Mouse (Mus musculus) urinary bladder, postnatal 14 days (tissue): ENCODE results near the gene Tmbim6.
A peak's percentile ranks its signal among the peaks of the same experiment; 100 is the strongest.

Experiments used
- DNase-seq: peaks from one replicate; pipeline ENCODE4 v3.0.0; 2021; ENCODE audit warnings: low spot score

Tmbim6 gene

DNA sequence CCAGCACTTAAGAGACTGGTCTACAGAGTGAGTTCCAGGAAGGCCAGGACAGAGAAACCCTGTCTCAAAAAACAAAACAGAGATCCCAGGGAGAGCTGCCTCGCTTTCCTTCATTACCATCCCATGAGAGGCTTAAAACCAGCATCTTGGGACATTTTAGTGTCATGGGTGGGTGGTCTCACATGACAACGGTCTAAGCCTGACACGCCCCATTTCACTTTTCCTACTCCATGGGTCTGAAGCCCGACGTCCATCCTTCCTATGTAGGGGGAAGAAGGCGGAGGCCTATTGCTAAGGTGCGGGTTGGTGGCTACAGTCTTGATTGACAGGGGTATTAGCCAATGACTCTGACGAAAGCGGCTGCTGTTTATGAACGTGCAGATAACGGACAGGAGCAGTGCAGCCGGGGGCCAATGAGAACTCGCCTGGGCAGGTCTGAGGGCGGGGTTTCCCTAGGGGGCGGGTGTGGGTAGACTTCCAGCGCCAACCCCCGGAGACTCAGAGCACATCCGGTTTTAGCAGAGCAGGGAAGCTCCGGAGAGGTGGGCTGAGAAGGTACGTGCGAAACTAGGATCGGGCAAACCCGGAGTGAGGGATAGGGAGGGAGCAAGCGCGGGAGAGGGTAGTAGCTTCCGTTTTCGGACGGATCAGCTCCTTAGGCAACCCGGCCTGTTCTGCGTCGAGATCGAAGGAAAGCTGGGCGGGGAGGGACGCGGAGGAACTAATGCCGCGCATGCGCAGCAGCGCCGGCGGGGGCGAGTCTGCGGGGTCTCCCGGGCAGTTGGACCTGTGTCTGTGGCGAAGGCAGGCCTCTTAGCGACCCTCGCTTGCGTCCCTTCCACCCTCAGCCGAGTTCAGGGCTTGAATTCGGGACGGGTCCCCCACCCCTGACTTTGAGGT lies at the start of gene Tmbim6:
Tmbim6 (plus strand) TSS at position 397 of the 900 bp plus-strand sequence.
- peak; percentile 99 for DNase-seq

DNA sequence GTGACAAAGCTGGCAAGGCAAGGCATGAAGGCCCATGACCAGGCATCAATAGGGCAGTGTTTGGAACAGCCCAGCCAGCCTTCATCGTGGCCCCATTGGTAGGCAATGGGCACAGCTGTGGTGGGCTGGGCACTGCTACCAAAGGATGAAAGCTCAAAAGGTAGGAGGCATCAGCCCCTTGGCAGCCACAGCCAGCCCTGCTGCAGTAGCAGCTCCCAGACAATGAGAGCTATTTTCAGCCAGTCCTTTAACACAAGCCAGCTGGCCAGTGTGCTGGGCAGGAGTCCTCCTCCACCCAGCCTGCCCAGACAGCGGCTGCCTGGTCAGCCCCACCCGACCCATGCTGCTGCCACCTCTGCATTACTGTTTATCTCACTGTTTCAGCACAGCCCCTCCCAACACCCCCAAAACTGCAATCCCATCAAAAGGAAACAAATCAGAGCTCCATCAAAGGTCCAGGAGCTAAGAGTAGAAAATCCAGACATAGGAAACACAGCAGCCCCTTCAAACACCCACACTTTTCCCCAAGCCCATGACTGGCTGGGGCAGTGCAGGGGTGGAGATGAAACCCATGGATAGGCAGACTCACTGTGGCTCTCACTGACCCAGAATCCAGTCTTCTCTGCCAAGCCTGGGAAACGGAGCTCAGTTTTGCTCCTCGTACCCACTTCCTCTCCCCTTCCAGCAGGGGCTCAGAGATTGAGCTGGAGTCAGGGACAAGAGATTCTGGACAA lies 49.1 kb upstream of the Tmbim6 start:
- no peak for DNase-seq

- DNase-seq, result no peak
These were observed 48.4 kb upstream of the Tmbim6 start for GRCm38 (mm10) chr15:99344148-99344870.

DNA sequence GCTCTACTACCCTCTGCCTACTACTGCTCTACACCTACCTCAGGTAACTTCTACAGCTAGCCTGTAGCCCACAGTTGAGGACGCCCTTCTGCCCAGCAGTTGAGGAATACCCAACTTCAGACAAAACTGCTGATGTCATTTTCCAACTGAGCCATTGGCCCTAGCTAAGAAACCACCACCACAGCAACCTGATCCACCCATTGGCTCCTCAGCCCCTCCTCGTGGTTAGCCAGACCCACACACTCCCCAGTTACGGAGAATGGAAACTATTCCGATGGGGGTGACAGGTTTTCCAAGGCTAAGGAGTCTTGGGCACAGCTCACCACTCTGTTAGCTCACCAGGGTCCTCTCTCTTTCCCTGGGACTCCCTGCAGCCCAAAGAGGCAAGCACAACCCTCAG lies 47.7 kb upstream of the Tmbim6 start:
- DNase-seq, result no peak

DNA sequence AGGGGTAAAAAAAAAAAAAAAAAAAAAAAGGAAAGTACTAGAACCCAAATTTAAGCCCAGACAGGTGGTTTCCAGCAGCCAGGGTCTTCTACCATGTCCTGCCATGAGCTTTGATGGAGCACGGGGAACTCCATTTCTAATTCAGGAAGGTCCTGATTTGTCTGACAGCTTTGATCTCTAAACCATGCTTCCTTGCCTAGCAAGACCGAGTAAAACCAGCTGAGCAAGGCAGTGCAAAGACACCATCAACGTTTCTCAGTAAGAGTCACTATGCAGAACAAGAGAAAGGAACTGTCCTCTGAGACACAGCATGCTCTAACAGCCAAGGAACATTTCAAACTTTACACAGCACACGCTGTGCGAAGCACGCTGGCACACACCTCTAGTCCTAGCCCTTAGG lies 41.1 kb upstream of the Tmbim6 start:
- no peak for DNase-seq

DNA sequence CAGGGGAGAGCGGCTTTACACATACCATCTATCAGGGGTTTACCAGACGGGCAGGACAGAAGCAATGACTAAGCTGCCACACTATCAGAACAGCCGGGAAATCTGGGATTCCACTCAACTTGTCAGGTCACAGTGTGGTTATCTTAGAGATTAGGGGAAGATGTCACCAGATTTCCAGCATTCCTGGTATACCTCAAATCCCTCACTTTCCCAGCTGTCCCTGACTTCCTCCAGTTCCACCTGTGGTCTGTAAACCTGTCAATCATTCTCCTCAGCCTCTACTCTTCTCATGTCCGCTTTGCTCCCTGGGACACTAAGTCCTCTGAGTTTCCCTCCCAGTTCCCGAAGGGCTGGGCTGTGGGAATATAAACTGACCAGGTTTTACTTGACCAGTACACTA lies 40.4 kb upstream of the Tmbim6 start:
- no peak for DNase-seq

GRCm38 (mm10) chr15:99355660-99356059 lies 37.0 kb upstream of the Tmbim6 start:
- no peak for DNase-seq

DNA sequence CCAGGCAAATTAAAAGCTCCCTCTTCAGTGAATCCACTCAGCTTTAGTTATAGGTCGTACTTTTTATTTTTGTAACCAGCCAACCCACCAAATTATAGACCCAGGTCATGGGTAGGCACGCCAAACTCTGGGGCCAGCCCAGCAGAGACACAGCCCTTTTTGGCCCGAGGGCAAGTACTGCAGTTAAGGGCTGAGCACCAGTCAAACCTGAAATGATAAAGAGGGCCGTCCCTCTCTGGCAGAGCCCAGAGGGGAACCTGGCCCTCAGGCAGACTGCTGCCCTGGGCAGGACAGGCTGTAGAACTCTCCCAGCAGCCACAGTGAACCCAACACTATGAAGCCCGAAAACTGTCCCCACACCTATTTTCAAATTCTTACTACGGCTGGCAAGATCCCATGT lies 36.2 kb upstream of the Tmbim6 start:
- DNase-seq, result peak; percentile 42

- no peak for DNase-seq
These were observed 33.7 kb upstream of the Tmbim6 start for GRCm38 (mm10) chr15:99358952-99359351.

DNA sequence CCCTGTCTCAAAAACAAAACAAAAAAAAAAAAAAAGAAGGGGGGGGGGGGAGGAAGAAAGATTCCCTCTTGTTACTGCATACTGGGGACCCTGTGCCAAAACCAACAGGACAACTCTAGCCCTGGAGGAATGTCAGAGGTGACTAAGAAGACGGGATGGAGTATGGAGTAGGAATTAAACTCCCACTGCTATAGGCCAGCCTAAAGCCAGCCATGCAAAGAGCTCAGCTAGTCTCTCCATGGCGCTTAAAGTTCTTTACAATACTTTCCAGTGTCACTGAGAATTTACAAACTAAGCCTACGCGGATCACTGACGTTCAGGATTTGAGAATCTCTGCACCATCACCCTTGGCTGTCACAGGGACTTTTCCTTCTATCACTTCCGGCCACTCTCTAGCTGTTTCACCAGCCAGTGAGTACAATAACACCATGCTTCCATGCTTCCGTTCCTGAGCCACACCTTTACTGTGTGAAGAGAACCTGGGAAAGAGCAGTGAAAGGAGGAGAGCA lies 28.6 kb upstream of the Tmbim6 start:
- no peak for DNase-seq

DNA sequence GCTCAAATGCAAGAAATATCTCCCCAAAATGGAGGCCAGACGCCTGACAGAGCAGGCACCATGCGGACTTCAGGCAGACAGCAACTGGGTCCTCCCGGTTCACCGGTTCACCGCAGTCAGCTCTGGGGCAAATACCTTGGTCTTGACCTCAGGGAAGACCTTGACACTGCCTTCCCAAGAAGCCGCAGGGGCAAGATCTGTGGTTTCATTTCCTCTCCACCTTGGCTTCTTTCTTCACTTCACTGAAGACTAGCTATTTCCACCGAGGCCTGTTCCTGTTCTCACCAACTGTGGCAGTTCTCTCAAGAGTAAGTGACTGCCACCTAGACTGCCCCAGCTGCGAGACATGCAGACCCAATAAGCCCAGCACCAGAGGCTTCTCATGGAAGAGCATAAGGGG lies 27.8 kb upstream of the Tmbim6 start:
- DNase-seq, result no peak

DNA sequence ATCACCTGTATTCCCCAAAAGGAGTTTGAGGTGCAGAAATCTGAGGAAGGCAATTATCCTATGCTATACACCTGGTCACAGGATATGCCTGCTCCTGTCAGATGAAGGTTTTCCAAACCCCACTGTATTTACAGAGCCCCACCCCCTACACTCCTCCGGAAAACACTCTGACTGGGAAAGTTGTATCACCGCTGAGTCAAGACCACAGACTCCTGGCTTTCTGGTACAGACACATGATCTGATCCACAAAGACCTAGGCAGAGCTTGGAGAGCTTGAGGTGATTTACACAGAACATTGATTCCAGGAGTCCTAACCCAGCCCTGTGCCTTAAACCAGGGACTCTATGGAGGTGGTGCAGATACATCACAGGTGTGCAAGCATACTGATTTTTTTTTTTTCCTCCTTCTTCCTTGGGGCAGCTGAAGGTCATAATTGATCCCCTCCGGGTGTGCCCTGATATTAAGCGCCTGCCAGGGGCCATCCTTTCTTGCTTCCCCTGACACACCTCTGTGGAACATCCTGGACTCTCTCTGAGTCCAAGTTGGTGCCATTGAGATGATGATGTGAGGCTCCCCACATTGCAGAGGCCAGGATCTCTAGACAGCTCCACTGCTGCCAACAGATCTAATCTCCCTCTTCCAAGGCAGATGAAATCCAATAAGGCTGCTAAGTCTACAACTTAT lies 24.0 kb upstream of the Tmbim6 start:
- DNase-seq, result no peak

DNA sequence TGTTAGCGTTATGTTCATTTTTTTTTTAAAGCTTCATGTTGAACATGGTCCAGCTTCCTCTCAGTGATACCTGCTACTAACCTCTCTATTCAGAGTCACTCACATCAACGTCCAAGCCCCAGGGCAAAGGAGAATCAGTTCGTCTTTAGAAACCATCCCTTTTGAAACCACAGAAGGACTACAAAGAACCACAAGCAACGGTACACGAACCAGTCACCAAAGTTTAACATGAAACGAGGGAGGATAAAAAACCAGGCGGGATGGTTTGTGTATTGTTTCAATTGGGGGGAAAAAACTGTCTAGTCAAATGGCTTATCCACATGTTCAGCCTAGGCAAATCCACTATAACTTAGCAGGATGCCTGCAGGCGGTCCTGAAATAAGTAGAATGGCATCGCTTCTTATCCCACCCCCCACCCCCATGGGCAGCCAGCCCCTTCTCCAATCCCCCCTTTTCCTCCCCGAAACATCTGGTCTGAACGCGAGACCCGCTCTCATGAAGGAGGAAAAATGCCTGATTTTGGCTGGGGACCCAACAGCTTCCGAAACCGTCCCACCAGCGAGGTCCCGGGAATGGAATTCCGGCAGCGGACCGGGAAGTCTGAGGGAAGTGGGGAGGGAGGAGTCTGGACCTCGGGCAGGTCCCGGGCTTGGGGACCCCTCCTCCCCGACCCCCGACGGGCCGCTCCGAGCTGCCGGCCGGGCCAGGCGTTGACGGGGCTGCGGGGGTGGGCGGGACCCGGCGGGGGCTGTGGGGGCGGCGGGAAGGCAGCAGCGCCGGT lies 23.1 kb upstream of the Tmbim6 start:
- peak; percentile 30 for DNase-seq

DNA sequence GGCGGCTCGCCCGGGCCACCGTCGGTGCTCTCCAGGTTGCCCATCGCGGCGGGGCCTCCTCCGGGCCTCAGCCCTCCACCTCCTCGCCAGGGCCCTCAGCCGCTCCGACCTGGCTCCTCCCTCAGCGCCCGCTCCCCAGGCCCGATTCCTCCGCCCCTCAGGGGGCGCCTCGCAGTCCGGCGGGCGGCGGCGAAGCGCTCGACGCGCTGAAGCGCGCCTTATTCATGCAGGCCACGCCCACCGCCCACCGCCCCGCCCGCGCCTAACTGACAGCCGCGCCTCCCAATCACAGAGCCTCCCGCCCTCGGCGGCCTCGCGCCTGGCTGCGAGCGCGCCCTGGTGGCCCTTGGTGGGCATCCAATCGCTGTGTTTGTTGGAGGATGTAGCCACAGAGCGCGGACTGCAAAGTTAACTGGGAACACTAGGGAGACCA lies 22.4 kb upstream of the Tmbim6 start, which contains the start of gene Fmnl3:
Fmnl3 (minus strand) TSS at position 224 of the 433 bp plus-strand sequence.
- DNase-seq, result peak; percentile 96

DNA sequence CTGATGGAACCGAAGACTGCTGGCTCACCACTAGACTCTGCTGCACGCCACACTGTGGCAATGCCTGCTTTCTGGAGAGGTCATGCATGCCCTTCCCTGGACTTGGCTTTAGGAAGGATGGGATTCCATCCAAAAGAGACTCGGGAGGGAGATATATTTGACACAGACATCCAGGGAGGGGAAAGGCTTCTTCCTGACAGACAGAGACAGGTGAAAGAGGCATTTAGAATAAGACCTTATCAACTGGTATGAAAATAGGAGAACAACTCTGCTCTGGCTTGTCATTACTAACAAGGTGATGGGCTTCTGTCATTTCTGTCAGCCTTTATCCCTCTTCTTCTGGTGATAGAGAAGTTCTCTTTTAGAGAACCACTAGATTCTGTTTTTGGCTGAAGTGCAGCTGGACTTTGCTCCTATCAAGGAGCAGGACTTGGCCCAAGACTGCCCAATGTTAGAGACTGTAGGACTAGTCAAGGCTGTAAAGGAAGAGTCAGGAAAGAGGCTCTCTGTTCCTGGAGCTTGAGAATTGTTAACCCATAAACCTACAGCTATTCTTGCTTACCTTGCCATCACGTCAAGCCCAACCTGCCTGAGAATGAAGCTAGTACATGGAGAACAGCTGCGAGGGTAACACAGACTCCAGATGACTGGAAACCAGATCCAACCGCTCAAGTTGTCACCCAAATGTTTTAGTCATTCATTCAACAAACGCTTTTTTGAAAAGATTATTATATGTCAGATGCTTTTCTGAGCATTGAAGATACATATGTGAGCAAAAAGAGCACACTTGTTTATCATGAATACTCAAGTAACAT lies 20.9 kb upstream of the Tmbim6 start:
- no peak for DNase-seq

DNA sequence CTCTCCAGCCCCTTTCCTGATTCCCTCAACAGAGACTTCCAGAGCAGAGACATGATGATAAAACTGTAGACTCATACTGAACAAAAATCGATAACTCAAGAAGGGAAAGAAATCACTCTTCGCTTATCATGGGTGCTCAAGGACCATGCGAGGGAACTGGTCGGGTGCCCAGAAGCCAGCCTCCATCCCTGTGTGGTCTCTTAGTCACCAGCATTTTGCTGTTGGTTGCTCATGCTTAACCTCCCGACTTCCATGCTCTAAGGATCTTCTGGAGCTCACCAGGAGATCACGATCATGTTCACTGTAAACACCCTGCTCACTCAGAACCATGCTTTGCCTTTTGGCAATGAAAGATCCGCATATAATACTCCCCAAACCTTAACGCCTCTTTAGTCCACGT lies 19.9 kb upstream of the Tmbim6 start:
- DNase-seq, result no peak

DNA sequence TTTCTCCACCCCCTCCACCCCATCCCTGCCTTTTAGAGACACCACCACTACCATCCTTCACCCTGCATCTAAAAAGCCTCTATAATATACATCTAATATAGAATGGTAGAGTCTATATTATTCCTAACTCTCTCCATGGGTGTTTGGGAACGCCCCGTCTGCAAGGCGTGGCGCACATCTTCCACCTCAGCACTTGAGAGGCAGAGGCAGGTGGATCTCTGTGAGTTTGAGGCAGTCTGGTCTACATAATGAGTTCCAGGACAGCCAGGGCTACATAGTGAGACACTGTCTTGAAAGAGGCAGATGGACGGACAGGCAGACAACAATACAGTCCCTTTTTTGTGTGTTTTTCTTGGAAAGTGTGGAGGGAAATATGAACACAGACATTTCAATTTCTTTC lies 17.6 kb upstream of the Tmbim6 start:
- DNase-seq, result no peak

DNA sequence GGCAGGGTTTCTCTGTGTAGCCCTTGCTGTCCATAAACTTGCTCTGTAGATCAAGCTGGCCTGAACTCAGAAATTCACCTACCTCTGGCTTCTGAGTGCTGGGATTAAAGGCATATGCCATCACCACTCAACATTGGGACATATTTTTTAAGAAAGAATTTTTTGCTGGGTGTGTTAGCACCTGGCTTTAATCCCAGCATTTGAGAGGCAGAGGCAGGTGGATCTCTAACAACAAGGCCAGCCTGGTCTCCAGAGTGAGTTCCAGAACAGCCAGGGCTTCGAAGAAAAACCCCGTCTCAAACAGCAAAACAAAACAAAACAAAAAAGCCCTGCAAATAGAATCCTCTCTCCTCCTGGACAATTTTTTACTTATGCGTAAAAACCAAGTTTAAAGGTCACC lies 17.1 kb upstream of the Tmbim6 start:
- DNase-seq, result no peak

DNA sequence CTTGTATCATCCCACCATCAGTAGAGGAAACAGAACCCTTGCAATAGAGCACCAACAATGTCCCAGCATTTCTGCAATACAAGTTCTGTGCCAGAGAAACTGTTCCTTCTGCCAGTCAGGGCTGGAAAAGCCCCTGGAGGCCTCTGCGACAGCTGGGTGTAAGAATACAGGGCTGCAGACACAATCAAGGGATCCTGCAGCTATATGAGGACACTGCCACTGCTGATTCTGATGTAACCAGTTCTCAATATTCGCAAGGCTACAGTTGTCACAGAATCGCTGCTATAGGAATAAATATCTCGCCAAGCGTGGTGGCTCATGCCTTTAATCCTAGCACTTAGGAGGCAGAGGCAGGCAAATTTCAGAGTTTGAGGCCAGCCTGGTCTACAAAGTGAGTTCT lies 16.4 kb upstream of the Tmbim6 start:
- DNase-seq, result no peak

DNA sequence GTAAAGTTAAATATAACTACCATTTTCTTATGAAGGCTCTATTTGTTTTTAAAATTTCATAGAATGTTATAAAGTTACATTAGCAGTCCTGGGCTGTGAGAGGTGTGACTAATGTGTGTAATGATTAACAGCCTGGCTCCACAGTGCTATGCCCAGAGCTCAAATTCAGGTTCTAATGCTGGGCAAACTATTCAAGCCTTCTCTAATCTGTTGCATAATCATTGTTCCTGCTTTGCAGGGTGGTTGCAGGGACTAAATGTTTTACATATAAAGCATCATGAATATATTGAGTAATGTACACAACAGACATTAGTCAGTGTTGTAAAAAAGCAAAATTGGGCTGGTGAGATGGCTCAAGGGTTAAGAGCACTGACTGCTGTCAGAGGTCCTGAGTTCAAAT lies 9.8 kb upstream of the Tmbim6 start:
- DNase-seq, result no peak
